Mouse (Mus musculus) B cell, adult (primary cell): ENCODE measurements around the gene Pde1b. TPM values are rescaled to one million over a fixed set of nuclear protein-coding genes. Genes with fewer than 3 reads are reported as not detected.

Experiments used
- total RNA-seq: library from RNA; stranded (reverse); gene quantifications from 4 replicates; pipeline ENCODE4 v1.2.4, GENCODE M21; 2023; ENCODE audit not compliant: inconsistent age

The Pde1b gene
- total RNA-seq = 40.0 to 49.8 TPM (median 48.2 TPM) in 4 replicates

DNA sequence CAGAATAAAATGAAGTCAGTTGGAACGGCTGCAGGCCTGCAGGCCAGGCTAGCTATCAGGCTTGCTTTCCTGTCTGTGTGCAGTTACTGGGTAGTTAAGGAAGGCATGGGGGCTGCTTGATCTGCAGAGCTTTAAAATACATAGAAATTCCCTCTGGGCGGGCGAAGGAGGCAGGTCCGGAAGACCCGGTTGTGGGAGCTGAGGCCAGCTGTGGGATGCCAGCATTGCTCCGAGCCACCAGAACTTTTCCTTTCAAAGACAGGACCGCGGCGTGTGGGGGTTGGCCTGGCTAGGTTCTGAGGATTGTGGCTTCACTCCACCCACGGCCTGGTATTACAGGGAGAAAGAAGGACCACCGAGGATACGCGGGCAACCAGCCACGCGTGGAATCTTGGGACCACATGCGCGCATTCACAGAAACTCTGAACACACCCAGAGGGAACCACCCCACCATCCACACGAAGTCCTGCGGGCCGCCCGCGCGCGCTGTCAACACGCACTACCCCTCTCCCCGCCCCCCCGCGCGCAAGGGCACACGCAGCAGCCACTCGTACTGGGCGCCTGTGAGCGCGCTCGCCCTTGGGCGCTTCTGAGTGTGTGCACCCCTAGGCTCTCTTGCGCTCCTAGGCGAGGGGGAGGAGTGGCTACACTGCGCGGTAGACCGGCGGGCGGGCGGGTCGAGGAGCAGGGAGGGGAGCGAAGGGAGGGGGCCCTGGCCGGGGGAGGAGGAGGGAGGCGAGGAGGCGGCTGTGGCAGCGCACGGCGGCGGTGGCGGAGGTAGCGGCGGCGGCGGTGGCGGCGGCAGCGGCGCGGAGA is at the start of gene Pde1b:
TSS of gene Pde1b (plus strand) at position 600 of the 816 bp plus-strand sequence.

DNA sequence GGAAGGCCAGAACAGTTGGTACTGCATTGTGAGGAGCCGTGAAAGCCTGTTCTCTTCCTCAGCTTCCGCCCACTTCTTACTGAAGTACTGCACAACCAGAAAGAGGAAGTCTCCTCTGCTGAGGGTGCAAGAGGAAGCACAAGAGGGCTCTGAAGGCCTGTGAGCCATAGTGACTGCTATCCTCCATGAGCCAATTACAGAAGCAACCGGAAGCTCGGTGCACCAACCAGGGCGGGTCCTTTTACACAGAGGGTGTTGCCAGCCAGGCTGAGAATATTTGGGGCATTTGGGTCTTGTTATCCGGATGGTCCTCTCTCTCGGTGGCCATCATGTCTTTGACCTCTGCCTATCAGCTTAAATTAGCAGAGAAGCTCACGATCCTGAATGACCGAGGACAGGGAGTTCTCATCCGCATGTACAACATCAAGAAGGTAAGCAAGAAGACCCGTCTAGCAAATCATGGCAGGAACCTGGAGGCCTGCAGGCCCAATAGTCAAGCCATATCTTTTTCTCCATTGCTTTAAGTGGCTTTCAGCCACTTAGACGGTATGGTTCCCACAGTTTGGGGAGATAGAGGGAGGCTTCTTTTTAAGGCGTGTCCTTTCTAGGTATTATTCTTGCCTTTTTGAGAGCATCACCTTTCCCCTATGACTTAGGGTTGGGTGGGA is 49.1 kb upstream of the Pde1b start, which contains the start of gene Nckap1l:
TSS of gene Nckap1l (plus strand) at position 244 of the 668 bp plus-strand sequence.

GRCm38 (mm10) chr15:103537822-103538213 is 35.0 kb downstream of the Pde1b start, which contains the start of gene Ppp1r1a:
TSS of gene Ppp1r1a (minus strand) at chr15:103538003.

GRCm38 (mm10) chr15:103564981-103565380 is 62.1 kb downstream of the Pde1b start, which contains the start of gene Glycam1:
TSS of gene Glycam1 (minus strand) at chr15:103565081.

Other genes with a start within 250 kb of the Pde1b start
- 1.1 to 1.8 TPM (median 1.7 TPM) in 4 replicates for gene Nfe2, start 244.6 kb upstream of the Pde1b start, total RNA-seq
- gene Copz1, start 230.3 kb upstream of the Pde1b start, total RNA-seq = 78.0 to 93.5 TPM (median 87.6 TPM) in 4 replicates
- not detected in 4 replicates for gene Gpr84, start 192.4 kb upstream of the Pde1b start, total RNA-seq
- 14.8 to 23.0 TPM (median 19.6 TPM) in 4 replicates for gene Zfp385a, start 162.9 kb upstream of the Pde1b start, total RNA-seq
- gene Itga5, start 136.3 kb upstream of the Pde1b start, total RNA-seq = 0.12 to 0.48 TPM (median 0.26 TPM) in 4 replicates
- gene Gtsf1, start 72.6 kb upstream of the Pde1b start, total RNA-seq = not detected in 4 replicates
- gene Gtsf2, start 54.6 kb upstream of the Pde1b start, total RNA-seq = not detected in 4 replicates
- gene Nckap1l, start 49.2 kb upstream of the Pde1b start, total RNA-seq = 249 to 261 TPM (median 258 TPM) in 4 replicates
- gene Ppp1r1a, start 35.0 kb downstream of the Pde1b start, total RNA-seq = not detected in 4 replicates
- gene Glycam1, start 62.0 kb downstream of the Pde1b start, total RNA-seq = not detected in 4 replicates